Mouse (Mus musculus) heart, embryonic 14.5 days (tissue): Measurements from ENCODE around the gene Olfr1359. TPM values are rescaled to one million over a fixed set of nuclear protein-coding genes. Genes with fewer than 3 reads are reported as not detected.
"Not testable (repeated sequence)": the region's sequence is repeated elsewhere in the genome, so short reads cannot be mapped to it uniquely, and the experiment has no call there.

Source experiments
- ATAC-seq: fragments of 200-750 bp; cut with Nextera tagmentation; 2 replicates; pipeline ENCODE4 v1.8.0; 2017; ENCODE audit warnings: low read depth, moderate TSS enrichment; ENCODE audit not compliant: insufficient number of reproducible peaks, insufficient read depth, low FRiP score
- H3K27ac ChIP-seq, 2 experiments: fragments of 200-500 bp in 1 of 2; fragments of 300-500 bp in 1 of 2; sonication (generic) in 1 of 2; replicated peaks in 1 of 2; 2 replicates each; pipeline ENCODE4 v1.5.1; 2012 to 2014; ENCODE audit warnings: low read depth in 2 of 2, low read length in 2 of 2, control low read depth in 1 of 2, mild to moderate bottlenecking in 1 of 2, mixed read lengths in 1 of 2; ENCODE audit not compliant: control insufficient read depth in 1 of 2, insufficient read depth in 1 of 2
- H3K27me3 ChIP-seq: fragments of 300-500 bp; sonication (generic); 2 replicates; pipeline ENCODE4 v1.6.1; 2014; ENCODE audit warnings: mild to moderate bottlenecking, low read length, control low read depth; ENCODE audit not compliant: control insufficient read depth, insufficient read depth
- H3K36me3 ChIP-seq: fragments of 300-500 bp; sonication (generic); 2 replicates; pipeline ENCODE4 v1.6.1; 2014; ENCODE audit warnings: mild to moderate bottlenecking, control low read depth, low read length, mixed read lengths; ENCODE audit not compliant: control insufficient read depth, insufficient read depth
- H3K4me1 ChIP-seq, 2 experiments: fragments of 200-500 bp in 1 of 2; fragments of 300-500 bp in 1 of 2; sonication (generic) in 1 of 2; 2 replicates each; pipeline ENCODE4 v1.6.1; 2012 to 2014; ENCODE audit warnings: low read length in 2 of 2, control low read depth in 1 of 2, mixed read lengths in 1 of 2; ENCODE audit not compliant: control insufficient read depth in 2 of 2, insufficient read depth in 2 of 2
- H3K4me2 ChIP-seq: fragments of 300-500 bp; sonication (generic); 2 replicates; pipeline ENCODE4 v1.6.1; 2014; ENCODE audit warnings: mild to moderate bottlenecking, low read length
- H3K4me3 ChIP-seq, 2 experiments: fragments of 200-500 bp in 1 of 2; fragments of 300-500 bp in 1 of 2; sonication (generic) in 1 of 2; 2 replicates each; pipeline ENCODE4 v1.5.1; 2012 to 2014; ENCODE audit warnings: low read length in 2 of 2, mild to moderate bottlenecking in 2 of 2, control low read depth in 1 of 2, low read depth in 1 of 2, moderate library complexity in 1 of 2; ENCODE audit not compliant: control insufficient read depth in 1 of 2, insufficient read depth in 1 of 2
- H3K9ac ChIP-seq: fragments of 300-500 bp; sonication (generic); 2 replicates; pipeline ENCODE4 v1.6.1; 2014; ENCODE audit warnings: mild to moderate bottlenecking, low read length
- H3K9me3 ChIP-seq: fragments of 300-500 bp; sonication (generic); 2 replicates; pipeline ENCODE4 v1.6.1; 2016; ENCODE audit warnings: low read length, control low read depth; ENCODE audit not compliant: control insufficient read depth
- WGBS: fragments of 180-500 bp; shearing (Covaris S2); extraction: QIAGEN DNeasy Blood & Tissue Kit; methylation state at CpG from one replicate; pipeline ENCODE4 v1.1.7; 2014; 5-methylcytosine and 5-hydroxymethylcytosine counted together
- polyA plus RNA-seq: library from polyadenylated mRNA; unstranded; fragments of >200 nt; fragmentation: Nextera tagmentation; extraction: Ambion mirVana; gene quantifications from 2 replicates; pipeline ENCODE4 v1.2.1, GENCODE M21; 2014

The Olfr1359 gene
- polyA plus RNA-seq, 1 experiment from 2014 or later = not detected

DNA sequence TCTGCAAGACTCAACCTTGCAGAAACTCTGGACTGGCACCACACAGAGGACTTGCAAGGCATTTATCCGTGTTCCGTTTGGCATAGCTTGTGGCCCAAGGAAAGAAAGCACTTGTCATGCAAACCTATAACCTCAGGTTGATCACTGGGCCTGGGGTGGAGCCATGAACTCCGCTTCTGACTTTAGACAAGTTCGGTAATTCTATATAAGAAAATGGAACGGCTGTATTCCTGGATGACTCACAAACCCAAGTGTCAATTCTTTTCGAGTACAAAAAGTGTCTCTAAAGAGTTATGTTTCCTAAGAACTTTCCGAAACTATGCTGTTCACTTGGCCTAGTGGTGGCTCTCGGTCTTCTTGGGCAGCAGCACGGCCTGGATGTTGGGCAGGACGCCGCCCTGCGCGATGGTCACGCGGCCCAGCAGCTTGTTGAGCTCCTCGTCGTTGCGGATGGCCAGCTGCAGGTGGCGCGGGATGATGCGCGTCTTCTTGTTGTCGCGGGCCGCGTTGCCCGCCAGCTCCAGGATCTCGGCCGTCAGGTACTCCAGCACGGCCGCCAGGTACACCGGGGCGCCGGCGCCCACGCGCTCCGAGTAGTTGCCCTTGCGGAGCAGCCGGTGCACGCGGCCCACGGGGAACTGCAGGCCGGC, 23.3 kb downstream of the Olfr1359 start:
- H3K9me3 ChIP-seq, H3K27me3 ChIP-seq, H3K36me3 ChIP-seq, ATAC-seq: not testable (repeated sequence)
- peaks cover 2 to 16% of the 10 kb centered on the region in 2 experiments for H3K4me1 ChIP-seq
- peak overlapping the region; percentile 80 to 90 for H3K27ac ChIP-seq
- H3K4me2 ChIP-seq = peak overlapping the region; percentile 66
- H3K9ac ChIP-seq = peak overlapping the region; percentile 69
- peak overlapping the region; percentile 41 to 49 for H3K4me3 ChIP-seq
- 5% methylated on average over 15 of the region's 44 CpGs for WGBS

DNA sequence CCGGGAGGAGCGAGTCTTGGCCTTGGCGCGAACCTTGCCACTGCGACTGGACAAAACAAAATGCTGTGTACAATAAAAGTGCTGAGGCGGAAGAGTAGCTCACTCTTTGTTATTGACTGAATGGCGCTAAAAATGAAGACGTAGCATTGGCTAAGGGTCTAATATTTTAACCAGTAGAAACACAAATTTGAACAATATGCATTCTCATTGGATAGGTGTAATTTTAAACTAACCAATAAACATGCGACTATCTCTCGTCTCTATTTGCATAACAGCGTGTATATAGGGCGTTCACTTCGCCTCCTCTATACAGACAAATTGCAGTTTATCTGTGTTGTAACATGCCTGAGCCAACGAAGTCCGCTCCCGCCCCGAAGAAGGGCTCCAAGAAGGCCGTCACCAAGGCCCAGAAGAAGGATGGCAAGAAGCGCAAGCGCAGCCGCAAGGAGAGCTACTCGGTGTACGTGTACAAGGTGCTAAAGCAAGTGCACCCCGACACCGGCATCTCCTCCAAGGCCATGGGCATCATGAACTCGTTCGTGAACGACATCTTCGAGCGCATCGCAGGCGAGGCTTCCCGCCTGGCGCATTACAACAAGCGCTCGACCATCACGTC, 24.0 kb downstream of the Olfr1359 start, which contains the start of gene Hist1h2bm:
Gene Hist1h2bm, plus strand, starts transcription at position 288 of the 616 bp plus-strand sequence.
- under 1% methylated on average over 36 of the region's 37 CpGs for WGBS
- ATAC-seq = peak; percentile 97
- H3K4me1 ChIP-seq = peaks cover 2 to 16% of the 10 kb centered on the region in 2 experiments

DNA sequence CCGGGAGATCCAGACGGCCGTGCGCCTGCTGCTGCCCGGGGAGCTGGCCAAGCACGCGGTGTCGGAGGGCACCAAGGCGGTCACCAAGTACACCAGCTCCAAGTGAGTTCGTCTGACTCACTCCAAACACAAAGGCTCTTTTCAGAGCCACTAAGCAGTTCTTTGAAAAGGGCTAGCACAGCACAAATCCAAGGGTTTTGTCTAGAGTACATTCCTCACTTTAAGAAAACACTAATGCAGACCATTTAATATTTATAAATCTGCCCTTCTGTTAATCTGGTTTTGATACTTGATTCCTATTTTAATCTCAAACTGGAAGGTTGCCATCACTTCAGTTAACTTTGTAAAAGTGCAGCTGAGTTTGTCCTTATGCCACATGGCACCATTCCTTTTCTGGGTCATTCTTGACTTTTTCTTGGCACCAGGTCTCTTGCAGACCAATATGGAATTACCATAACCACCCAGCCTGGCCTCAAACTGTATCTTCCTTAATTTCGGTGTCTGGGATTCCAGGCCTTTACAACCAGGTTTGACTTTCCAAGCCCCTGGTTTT, 24.5 kb downstream of the Olfr1359 start:
- Histone ChIP-seq H3K27ac (peak overlapping the region; percentile 80 to 84), H3K4me3 (peak overlapping the region; percentile 41 to 42), H3K4me2 (peak overlapping the region; percentile 66), H3K27me3 (no peaks in the 10 kb centered on the region), H3K9me3 (no peaks in the 10 kb centered on the region), H3K9ac (peak overlapping the region; percentile 64), H3K36me3 (no peaks in the 10 kb centered on the region), H3K4me1 (peaks cover 2 to 12% of the 10 kb centered on the region in 2 experiments)
- ATAC-seq = no peak
- 5% methylated on average over 11 of the region's 11 CpGs for WGBS

More for the DNA sequence above, 24.0 kb downstream of the Olfr1359 start, which contains the start of gene Hist1h2bm:
- not testable (repeated sequence) for H3K36me3 ChIP-seq, H3K9me3 ChIP-seq, H3K27me3 ChIP-seq
- H3K4me2 ChIP-seq = peak within 1 kb of the TSS; percentile 66
- peak within 1 kb of the TSS; percentile 69 for H3K9ac ChIP-seq
- peak within 1 kb of the TSS; percentile 80 to 90 for H3K27ac ChIP-seq
- H3K4me3 ChIP-seq = peak within 1 kb of the TSS; percentile 41 to 49

DNA sequence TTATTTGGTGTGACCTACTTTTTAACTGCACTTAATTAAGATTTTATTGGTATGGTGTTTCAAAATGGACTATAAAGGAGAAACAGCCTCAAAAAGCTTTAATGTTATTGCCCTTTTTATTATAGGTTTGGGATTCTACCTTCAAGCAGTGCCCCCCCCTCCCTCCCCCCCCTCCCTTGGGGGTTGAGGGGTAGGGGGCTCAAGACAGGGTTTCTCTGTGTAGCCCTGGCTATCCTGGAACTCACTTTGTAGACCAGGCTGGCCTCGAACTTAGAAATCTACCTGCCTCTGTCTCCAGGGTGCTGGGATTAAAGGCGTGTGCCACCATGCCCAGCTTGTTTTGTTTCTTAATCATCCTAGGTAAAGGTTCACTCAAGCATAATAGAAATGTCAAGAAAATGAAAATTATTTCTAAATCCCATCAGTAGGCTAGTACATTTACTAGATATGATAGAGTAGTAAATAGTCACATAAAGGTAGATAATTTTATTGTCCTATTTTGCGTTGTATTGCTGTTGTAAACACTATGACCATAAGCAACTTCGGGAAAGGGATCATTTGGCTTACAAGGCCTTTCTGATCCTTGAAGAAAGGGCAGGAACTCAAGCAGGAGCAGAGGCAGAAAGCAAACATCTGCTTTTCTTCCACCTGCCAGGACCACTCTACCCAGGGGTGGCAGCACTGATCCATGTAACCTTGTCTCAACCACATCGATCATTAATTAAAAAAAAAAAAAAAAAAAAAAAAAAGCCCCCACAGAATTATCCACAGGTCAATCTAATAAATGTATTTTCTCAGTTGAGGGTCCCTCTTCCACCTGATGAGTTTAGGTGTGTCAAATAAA, 25.3 kb downstream of the Olfr1359 start:
- H3K27ac ChIP-seq = no peak overlapping the region
- 46% methylated on average over 5 of the region's 5 CpGs for WGBS
- peak overlapping the region; percentile 66 for H3K4me2 ChIP-seq
- H3K4me1 ChIP-seq = peaks cover 2 to 10% of the 10 kb centered on the region in 2 experiments
- ATAC-seq = no peak
- peak overlapping the region; percentile 64; the same call in 1 of the 2 replicates for H3K9ac ChIP-seq
- no peaks in the 10 kb centered on the region for H3K9me3 ChIP-seq
- H3K36me3 ChIP-seq = no peaks in the 10 kb centered on the region
- no peak overlapping the region for H3K4me3 ChIP-seq
- no peaks in the 10 kb centered on the region for H3K27me3 ChIP-seq

DNA sequence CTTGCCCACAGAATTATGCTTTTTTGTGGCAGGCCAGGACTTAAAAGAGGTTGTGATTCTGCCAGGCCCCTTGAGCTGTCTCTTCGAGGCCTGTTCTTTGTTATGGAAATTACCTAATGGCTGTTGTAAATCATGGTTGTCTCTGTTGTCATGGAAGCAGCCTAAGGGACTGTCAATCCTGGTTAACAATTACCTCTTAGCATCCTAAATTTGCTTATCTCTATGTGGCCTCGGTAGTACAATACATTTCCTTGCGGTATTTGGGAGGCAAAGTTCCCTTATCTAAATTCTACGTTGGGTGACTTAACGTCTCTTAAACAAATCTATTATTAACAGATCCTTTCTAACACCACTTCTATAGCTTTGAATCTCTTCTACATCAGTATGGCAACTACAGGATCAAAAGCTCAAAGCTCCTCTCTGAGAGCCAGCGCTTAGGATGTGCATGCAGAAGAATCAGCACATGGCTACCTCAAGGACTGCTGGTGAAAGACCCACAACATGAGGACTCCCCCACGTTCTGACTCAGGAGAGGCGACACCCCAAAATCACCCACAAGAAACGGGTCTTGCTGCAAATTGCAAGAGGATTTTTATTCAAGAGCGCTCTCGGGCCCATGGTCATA, 30.1 kb downstream of the Olfr1359 start:
- Histone ChIP-seq H3K27me3 (no peaks in the 10 kb centered on the region), H3K9ac (no peak overlapping the region), H3K4me1 (no peaks in the 10 kb centered on the region), H3K36me3 (no peaks in the 10 kb centered on the region), H3K27ac (no peak overlapping the region), H3K4me3 (no peak overlapping the region), H3K4me2 (no peak overlapping the region), H3K9me3 (no peaks in the 10 kb centered on the region)
- no peak for ATAC-seq
- 35% methylated on average over 9 of the region's 11 CpGs for WGBS

DNA sequence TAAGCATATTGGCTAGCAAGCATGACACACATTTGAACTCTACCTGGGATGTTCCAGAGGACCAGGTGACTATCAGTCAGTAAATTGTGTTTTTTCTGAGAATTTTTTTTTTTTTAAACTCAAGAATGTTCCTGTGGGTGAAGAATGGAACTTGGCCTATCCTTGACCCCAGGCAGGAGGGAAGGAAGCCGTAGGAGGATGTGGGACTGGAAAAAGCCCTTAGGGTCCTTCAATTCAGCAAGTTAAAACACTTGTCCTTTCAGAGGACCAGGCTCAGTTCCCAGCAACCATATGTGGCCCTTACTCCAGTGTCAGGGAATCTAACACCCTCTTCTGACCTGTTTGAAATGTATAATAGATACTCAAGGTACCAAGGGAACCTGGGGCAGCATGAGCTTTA, 31.6 kb downstream of the Olfr1359 start:
- peaks cover 0 to 2% of the 10 kb centered on the region in 2 experiments; a peak in 1 of 4 replicates for H3K4me1 ChIP-seq
- WGBS = 48% methylated on average over 1 of the region's 1 CpGs
- H3K27ac ChIP-seq = no peak overlapping the region
- H3K27me3 ChIP-seq = no peaks in the 10 kb centered on the region
- H3K4me2 ChIP-seq = no peak overlapping the region
- ATAC-seq = no peak
- H3K9me3 ChIP-seq = no peaks in the 10 kb centered on the region
- H3K36me3 ChIP-seq = no peaks in the 10 kb centered on the region
- no peak overlapping the region for H3K9ac ChIP-seq
- no peak overlapping the region for H3K4me3 ChIP-seq

DNA sequence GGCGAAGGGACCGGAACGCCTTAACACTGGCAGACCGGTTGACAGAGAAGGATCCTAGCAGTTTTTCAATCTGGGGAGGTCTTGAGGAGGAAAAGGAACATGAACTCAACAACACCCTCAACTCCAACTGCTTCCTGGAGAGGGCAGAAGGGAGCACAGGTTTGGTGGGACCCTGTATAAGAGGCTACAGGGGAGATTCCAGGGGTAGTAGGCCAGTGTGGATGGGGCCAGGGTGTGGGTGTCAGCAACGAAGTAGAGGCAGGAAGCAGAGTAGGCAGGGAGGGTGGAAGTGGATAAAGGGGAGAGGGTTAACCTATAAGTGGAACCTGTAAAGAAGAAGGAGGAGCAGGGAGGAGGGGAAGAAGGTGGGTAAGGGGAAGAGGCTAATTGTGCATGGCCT, 35.6 kb downstream of the Olfr1359 start:
- peaks cover 0 to 6% of the 10 kb centered on the region in 2 experiments; a peak in 1 of 4 replicates for H3K4me1 ChIP-seq
- no peak overlapping the region; the same call in 1 of the 2 replicates for H3K9ac ChIP-seq
- peak overlapping the region in 1 of 2 experiments; percentile 92; a peak in 2 of 4 replicates for H3K27ac ChIP-seq
- H3K36me3 ChIP-seq = no peaks in the 10 kb centered on the region
- H3K4me2 ChIP-seq = no peak overlapping the region
- H3K27me3 ChIP-seq = no peaks in the 10 kb centered on the region
- H3K4me3 ChIP-seq = no peak overlapping the region
- 76% methylated on average over 5 of the region's 5 CpGs for WGBS
- no peaks in the 10 kb centered on the region for H3K9me3 ChIP-seq
- no peak for ATAC-seq
